9 mouse cellular contexts compared by ENCODE assay signal in genomic region chr6:22325364-22326072, GRCm38 (mm10). TPM values are rescaled to one million over a fixed set of nuclear protein-coding genes. Genes with fewer than 3 reads are reported as not detected.
DNase-seq lines count a peak whose midpoint lies in the region; ATAC-seq and TF ChIP-seq lines count a peak whose summit lies in the region.
"Had no signal": no experiment of that assay in that cellular context is flagged by ENCODE, and none has a peak within 500 bp of the region (broad histone marks: within the 10 kb centered on the region; RNA-seq: fewer than 3 reads in every experiment).

No protein-coding gene starts in this region.

- no peak overlapping the region for H3K4me3 ChIP-seq in ES-Bruce4 (ENCODE audit: low read depth, low read length)
- H3K4me3 ChIP-seq in bone marrow macrophage, adult 2 months (ENCODE audit: insufficient read depth, low read length): no peak overlapping the region
- H3K4me3 ChIP-seq in hindbrain, embryonic 10.5 days: no peak overlapping the region
- H3K4me3 ChIP-seq: liver, embryonic 15.5 days had no signal

- H3K9ac ChIP-seq in ES-Bruce4 (ENCODE audit: low read depth, poor library complexity, severe bottlenecking): no peak overlapping the region
- H3K9ac ChIP-seq: liver, embryonic 15.5 days had no signal

- no peaks in the 10 kb centered on the region for H3K27me3 ChIP-seq in ES-Bruce4 (ENCODE audit: control insufficient read depth, insufficient read depth, low read length, poor library complexity, severe bottlenecking)
- no peaks in the 10 kb centered on the region for H3K27me3 ChIP-seq in hindbrain, embryonic 10.5 days (ENCODE audit: insufficient read depth, poor library complexity, severe bottlenecking)
- H3K27me3 ChIP-seq: liver, embryonic 15.5 days had no signal

- TF ChIP-seq CTCF in ES-Bruce4 (IDR thresholded peaks at IDR 0.05; ENCODE audit: low read depth, low read length): peak; percentile 86
- TF ChIP-seq CTCF in bone marrow macrophage, adult 2 months (IDR thresholded peaks at IDR 0.05; ENCODE audit: low read depth, low read length): peak; percentile 88

- no peaks in the 10 kb centered on the region for H3K9me3 ChIP-seq in ES-Bruce4 (replicated peaks; ENCODE audit: control insufficient read depth, insufficient read depth, low read length, poor library complexity, severe bottlenecking)
- H3K9me3 ChIP-seq in hindbrain, embryonic 10.5 days: no peaks in the 10 kb centered on the region
- H3K9me3 ChIP-seq: liver, embryonic 15.5 days had no signal

- TF ChIP-seq EP300 in ES-Bruce4 (IDR thresholded peaks at IDR 0.05; ENCODE audit: insufficient read depth, low read depth, low read length): no peak

- 59% methylated on average over 13 of the region's 13 CpGs for WGBS in hindbrain, embryonic 10.5 days

- no peak overlapping the region for H3K27ac ChIP-seq in ES-Bruce4 (ENCODE audit: insufficient read depth, low read length)
- H3K27ac ChIP-seq in bone marrow macrophage, adult 2 months (ENCODE audit: insufficient read depth, low read depth, low read length): no peak overlapping the region
- no peak overlapping the region for H3K27ac ChIP-seq in hindbrain, embryonic 10.5 days
- H3K27ac ChIP-seq: liver, embryonic 15.5 days had no signal

- peaks cover 25% of the 10 kb centered on the region for H3K36me3 ChIP-seq in ES-Bruce4 (ENCODE audit: control insufficient read depth, insufficient read depth, low read length, poor library complexity, severe bottlenecking)
- peaks cover 19% of the 10 kb centered on the region for H3K36me3 ChIP-seq in hindbrain, embryonic 10.5 days

- ATAC-seq in erythroblast, adult 5-6 weeks (replicated peaks; ENCODE audit: low FRiP score, poor library complexity, severe bottlenecking): peak; percentile 81

- no peak for TF ChIP-seq POLR2A in ES-Bruce4 (IDR thresholded peaks at IDR 0.05; ENCODE audit: insufficient read depth, low read length)
- no peak for TF ChIP-seq POLR2A in bone marrow macrophage, adult 2 months (IDR thresholded peaks at IDR 0.05; ENCODE audit: borderline replicate concordance, low read depth, low read length)

- DNase-seq in hindbrain, embryonic 10.5 days (ENCODE audit: low spot score): peak; percentile 70
- DNase-seq in layer of hippocampus, postnatal 25 days (ENCODE audit: extremely low spot score in 1 of 2, low spot score in 1 of 2): peak; percentile 79 to 95
- peak; percentile 89 for DNase-seq in lung, postnatal 36 days
- DNase-seq in right cerebral cortex, adult 18-20 months: peak; percentile 71
- peak; percentile 59 for DNase-seq in urinary bladder, adult 2 months (ENCODE audit: low spot score)

- no peaks in the 10 kb centered on the region for H3K4me1 ChIP-seq in ES-Bruce4 (ENCODE audit: control insufficient read depth, insufficient read depth, low read length)
- peaks cover 4% of the 10 kb centered on the region; the same call in 1 of the 2 replicates for H3K4me1 ChIP-seq in bone marrow macrophage, adult 2 months (ENCODE audit: control insufficient read depth, insufficient read depth, low read length)
- H3K4me1 ChIP-seq in hindbrain, embryonic 10.5 days (replicated peaks): no peaks in the 10 kb centered on the region
- H3K4me1 ChIP-seq: liver, embryonic 15.5 days had no signal

RNA-seq across cellular contexts. Expression of gene Fam3c, which starts 30.5 kb away (rescaled TPM):
- polyA plus RNA-seq in ES-Bruce4 (2011; ENCODE audit: insufficient read depth, insufficient read length, low read depth, missing spikeins): 76.5 and 84.3 TPM in 2 replicates
- 47.0 and 51.2 TPM in 2 replicates for polyA plus RNA-seq in bone marrow macrophage, adult 2 months (2012; ENCODE audit: insufficient read depth, insufficient read length, missing spikeins)
- total RNA-seq in erythroblast, adult 5-6 weeks (2015; ENCODE audit: low replicate concordance): 4.0 and 6.1 TPM in 2 replicates
- 5.4 and 9.1 TPM in 2 replicates for total RNA-seq in erythroblast, adult 5-6 weeks (2017; ENCODE audit: low replicate concordance)
- 26.9 and 27.2 TPM in 2 replicates for polyA plus RNA-seq in hindbrain, embryonic 10.5 days (2016; fragmentation: Nextera tagmentation; extraction: Ambion mirVana)
- 10 to 100 TPM; 61.4 to 67.7 TPM for total RNA-seq in layer of hippocampus, postnatal 25 days (2021)
- polyA plus RNA-seq in urinary bladder, adult 2 months (2012; rRNA removed): 25.7 and 36.1 TPM in 2 replicates

RNA-seq across cellular contexts. Expression of gene Wnt16, which starts 37.5 kb away (rescaled TPM):
- 0.27 TPM in 1 of 2 replicates, not detected in the other for polyA plus RNA-seq in ES-Bruce4 (2011; ENCODE audit: insufficient read depth, insufficient read length, low read depth, missing spikeins)
- polyA plus RNA-seq in bone marrow macrophage, adult 2 months (2012; ENCODE audit: insufficient read depth, insufficient read length, missing spikeins): not detected in 2 replicates
- total RNA-seq in erythroblast, adult 5-6 weeks (2015; ENCODE audit: low replicate concordance): not detected in 2 replicates
- total RNA-seq in erythroblast, adult 5-6 weeks (2017; ENCODE audit: low replicate concordance): not detected in 2 replicates
- polyA plus RNA-seq in hindbrain, embryonic 10.5 days (2016; fragmentation: Nextera tagmentation; extraction: Ambion mirVana): 0.50 and 1.6 TPM in 2 replicates
- total RNA-seq in layer of hippocampus, postnatal 25 days (2021): under 1 TPM; 0.75 to 0.96 TPM
- polyA plus RNA-seq in urinary bladder, adult 2 months (2012; rRNA removed): 0.04 and 0.11 TPM in 2 replicates
- polyA plus RNA-seq: liver, embryonic 15.5 days had no signal
